Mouse (Mus musculus) MEL (cell line): Measurements from ENCODE around the gene Mid2. TPM values are rescaled to one million over a fixed set of nuclear protein-coding genes. Genes with fewer than 3 reads are reported as not detected.

Experiments used
- DNase-seq: peaks from one replicate; pipeline ENCODE4 v3.0.0; 2011; ENCODE audit warnings: low read depth, low spot score
- H3K27ac ChIP-seq: 2 replicates; pipeline ENCODE4 v1.5.1; 2012; ENCODE audit warnings: low read depth, mild to moderate bottlenecking, control low read depth, low read length, moderate library complexity; ENCODE audit not compliant: control insufficient read depth
- H3K27me3 ChIP-seq, 2 experiments: fragments of 150-350 bp in 1 of 2; sonication (generic) in 1 of 2; 2 replicates each; pipeline ENCODE4 v1.6.1; 2012; ENCODE audit warnings: low read length in 2 of 2, mild to moderate bottlenecking in 2 of 2, improper control_type of control experiment in 1 of 2, moderate library complexity in 1 of 2; ENCODE audit not compliant: insufficient read depth in 2 of 2, control insufficient read depth in 1 of 2
- H3K36me3 ChIP-seq, 2 experiments: 2 replicates each; pipeline ENCODE4 v1.6.1; 2012 to 2014; ENCODE audit warnings: low read length in 2 of 2, improper control_type of control experiment in 1 of 2, inconsistent platforms in 1 of 2, mild to moderate bottlenecking in 1 of 2; ENCODE audit not compliant: insufficient read depth in 2 of 2, control insufficient read depth in 1 of 2
- H3K4me1 ChIP-seq, 2 experiments: fragments of 150-350 bp in 1 of 2; sonication (generic) in 1 of 2; 2 replicates each; pipeline ENCODE4 v1.6.1; 2012; ENCODE audit warnings: low read length in 2 of 2, improper control_type of control experiment in 1 of 2, mild to moderate bottlenecking in 1 of 2; ENCODE audit not compliant: insufficient read depth in 2 of 2, control insufficient read depth in 1 of 2
- H3K4me3 ChIP-seq, 2 experiments: fragments of 150-350 bp in 1 of 2; sonication (generic) in 1 of 2; 2 replicates each; pipeline ENCODE4 v1.5.1; 2012; ENCODE audit warnings: low read depth in 2 of 2, low read length in 2 of 2, mild to moderate bottlenecking in 2 of 2, moderate library complexity in 2 of 2, control low read depth in 1 of 2, improper control_type of control experiment in 1 of 2; ENCODE audit not compliant: control insufficient read depth in 1 of 2, insufficient read depth in 1 of 2
- H3K79me2 ChIP-seq: 2 replicates; pipeline ENCODE4 v1.6.1; 2012; ENCODE audit warnings: mild to moderate bottlenecking, low read length, moderate library complexity; ENCODE audit not compliant: control insufficient read depth, poor library complexity, insufficient read depth
- H3K9ac ChIP-seq: 2 replicates; pipeline ENCODE4 v1.6.1; 2012; ENCODE audit warnings: low read depth, mild to moderate bottlenecking, control low read depth, low read length, moderate library complexity; ENCODE audit not compliant: control insufficient read depth, poor library complexity, severe bottlenecking
- H3K9me3 ChIP-seq: fragments of 150-350 bp; sonication (generic); replicated peaks from 2 replicates; pipeline ENCODE4 v1.6.1; 2012; ENCODE audit warnings: mild to moderate bottlenecking, low read length, improper control_type of control experiment, moderate library complexity; ENCODE audit not compliant: insufficient read depth
- BHLHE40 ChIP-seq: IDR thresholded peaks from 2 replicates; pipeline ENCODE4 v1.6.1; 2012; ENCODE audit warnings: low read depth, mild to moderate bottlenecking, inconsistent platforms, low read length, improper control_type of control experiment, borderline replicate concordance
- CHD1 ChIP-seq: IDR thresholded peaks from 2 replicates; pipeline ENCODE4 v1.6.1; 2012; ENCODE audit warnings: low read depth, mild to moderate bottlenecking, inconsistent platforms, low read length, improper control_type of control experiment
- CTCF ChIP-seq, 3 experiments: IDR thresholded peaks in 2 of 3; conservative IDR thresholded peaks in 1 of 3; 2 replicates each; pipeline ENCODE4 v1.5.1; 2011 to 2012; ENCODE audit warnings: low read length in 3 of 3, low read depth in 2 of 3, mild to moderate bottlenecking in 2 of 3, improper control_type of control experiment in 1 of 3, inconsistent platforms in 1 of 3, mixed read lengths in 1 of 3, moderate library complexity in 1 of 3; ENCODE audit not compliant: control insufficient read depth in 1 of 3, insufficient read depth in 1 of 3, poor library complexity in 1 of 3, severe bottlenecking in 1 of 3
- ELF1 ChIP-seq: IDR thresholded peaks from 2 replicates; pipeline ENCODE4 v1.6.1; 2014; ENCODE audit warnings: low read depth, mild to moderate bottlenecking, inconsistent platforms, low read length, improper control_type of control experiment, moderate library complexity
- EP300 ChIP-seq, 2 experiments: IDR thresholded peaks; 2 replicates each; pipeline ENCODE4 v1.6.1; 2011; ENCODE audit warnings: improper control_type of control experiment in 2 of 2, low read length in 2 of 2, low read depth in 1 of 2, mild to moderate bottlenecking in 1 of 2
- ETS1 ChIP-seq: IDR thresholded peaks from 2 replicates; pipeline ENCODE4 v1.6.1; 2012; ENCODE audit warnings: low read depth, mild to moderate bottlenecking, inconsistent platforms, low read length, improper control_type of control experiment, moderate library complexity
- GABPA ChIP-seq: IDR thresholded peaks from 2 replicates; pipeline ENCODE4 v1.6.1; 2012; ENCODE audit warnings: low read depth, mild to moderate bottlenecking, inconsistent platforms, low read length, improper control_type of control experiment, moderate library complexity
- GATA1 ChIP-seq: IDR thresholded peaks from 2 replicates; pipeline ENCODE4 v1.6.1; 2011; ENCODE audit warnings: low read depth, low read length, improper control_type of control experiment
- HCFC1 ChIP-seq: IDR thresholded peaks from 2 replicates; pipeline ENCODE4 v1.6.1; 2012; ENCODE audit warnings: low read depth, mild to moderate bottlenecking, inconsistent platforms, low read length, improper control_type of control experiment, moderate library complexity
- KAT2A ChIP-seq: conservative IDR thresholded peaks from 2 replicates; pipeline ENCODE4 v1.6.1; 2012; ENCODE audit warnings: low read depth, low read length, improper control_type of control experiment, inconsistent platforms
- MAFK ChIP-seq: IDR thresholded peaks from 2 replicates; pipeline ENCODE4 v1.6.1; 2011; ENCODE audit warnings: low read depth, mild to moderate bottlenecking, low read length, improper control_type of control experiment, borderline replicate concordance
- MAZ ChIP-seq: IDR thresholded peaks from 2 replicates; pipeline ENCODE4 v1.6.1; 2012; ENCODE audit warnings: low read depth, mild to moderate bottlenecking, inconsistent platforms, low read length, improper control_type of control experiment
- MXI1 ChIP-seq: IDR thresholded peaks from 2 replicates; pipeline ENCODE4 v1.6.1; 2011; ENCODE audit warnings: mild to moderate bottlenecking, low read depth, low read length, improper control_type of control experiment
- MYC ChIP-seq: IDR thresholded peaks from 2 replicates; pipeline ENCODE4 v1.6.1; 2011; ENCODE audit warnings: low read depth, mild to moderate bottlenecking, low read length, improper control_type of control experiment, moderate library complexity
- NRF1 ChIP-seq: IDR thresholded peaks from 2 replicates; pipeline ENCODE4 v1.6.1; 2014; ENCODE audit warnings: low read depth, mild to moderate bottlenecking, inconsistent platforms, low read length, improper control_type of control experiment, moderate library complexity; ENCODE audit not compliant: poor library complexity, insufficient read depth, severe bottlenecking
- POLR2A ChIP-seq, 2 experiments: IDR thresholded peaks; 2 replicates each; pipeline ENCODE4 v1.6.1; 2011 to 2012; ENCODE audit warnings: low read length in 2 of 2, mild to moderate bottlenecking in 2 of 2, control low read depth in 1 of 2, improper control_type of control experiment in 1 of 2, low read depth in 1 of 2, moderate library complexity in 1 of 2; ENCODE audit not compliant: control insufficient read depth in 1 of 2, insufficient read depth in 1 of 2, poor library complexity in 1 of 2
- POLR2AphosphoS2 ChIP-seq: IDR thresholded peaks from 2 replicates; pipeline ENCODE4 v1.6.1; 2011; ENCODE audit warnings: low read length, improper control_type of control experiment
- POLR2AphosphoS5 ChIP-seq: IDR thresholded peaks from 2 replicates; pipeline ENCODE4 v1.6.1; 2012; ENCODE audit warnings: low read depth, borderline replicate concordance, mild to moderate bottlenecking, inconsistent platforms, low read length, moderate library complexity, mixed read lengths
- RAD21 ChIP-seq: IDR thresholded peaks from 2 replicates; pipeline ENCODE4 v1.6.1; 2011; ENCODE audit warnings: mild to moderate bottlenecking, low read depth, low read length, improper control_type of control experiment
- TAL1 ChIP-seq: IDR thresholded peaks from 2 replicates; pipeline ENCODE4 v1.6.1; 2012; ENCODE audit warnings: mild to moderate bottlenecking, inconsistent platforms, low read length, moderate library complexity, mixed read lengths
- TBP ChIP-seq: IDR thresholded peaks from 2 replicates; pipeline ENCODE4 v1.8.0; 2011; ENCODE audit warnings: low read depth, low read length, improper control_type of control experiment
- TCF12 ChIP-seq: IDR thresholded peaks from 2 replicates; pipeline ENCODE4 v1.6.1; 2014; ENCODE audit warnings: low read depth, mild to moderate bottlenecking, inconsistent platforms, low read length, improper control_type of control experiment, moderate library complexity
- UBTF ChIP-seq: IDR thresholded peaks from 2 replicates; pipeline ENCODE4 v1.6.1; 2012; ENCODE audit warnings: low read depth, mild to moderate bottlenecking, inconsistent platforms, low read length, improper control_type of control experiment, moderate library complexity, borderline replicate concordance; ENCODE audit not compliant: insufficient read depth
- USF1 ChIP-seq: IDR thresholded peaks from 2 replicates; pipeline ENCODE4 v1.6.1; 2014; ENCODE audit warnings: low read depth, mild to moderate bottlenecking, inconsistent platforms, low read length, improper control_type of control experiment, moderate library complexity
- USF2 ChIP-seq, 2 experiments: IDR thresholded peaks; 2 replicates each; pipeline ENCODE4 v1.6.1; 2011 to 2012; ENCODE audit warnings: improper control_type of control experiment in 2 of 2, low read length in 2 of 2, borderline replicate concordance in 1 of 2, inconsistent platforms in 1 of 2, low read depth in 1 of 2, mild to moderate bottlenecking in 1 of 2; ENCODE audit not compliant: insufficient read depth in 1 of 2
- ZC3H11A ChIP-seq: IDR thresholded peaks from 2 replicates; pipeline ENCODE4 v1.6.1; 2012; ENCODE audit warnings: low read depth, mild to moderate bottlenecking, inconsistent platforms, low read length, improper control_type of control experiment
- ZKSCAN1 ChIP-seq: IDR thresholded peaks from 2 replicates; pipeline ENCODE4 v1.6.1; 2012; ENCODE audit warnings: low read depth, mild to moderate bottlenecking, inconsistent platforms, low read length, improper control_type of control experiment, moderate library complexity
- ZNF384 ChIP-seq: IDR thresholded peaks from 2 replicates; pipeline ENCODE4 v1.6.1; 2012; ENCODE audit warnings: low read depth, mild to moderate bottlenecking, inconsistent platforms, low read length, improper control_type of control experiment
- polyA plus RNA-seq, 2 experiments: library from polyadenylated mRNA; stranded (reverse) in 1 of 2; unstranded in 1 of 2; fragments of >175 nt in 1 of 2; fragments of >200 nt in 1 of 2; gene quantifications; 2 replicates each; pipeline versions ENCODE4 v1.2.1 to v1.2.4; 2012; ENCODE audit warnings: low replicate concordance in 2 of 2, low read depth in 1 of 2; ENCODE audit not compliant: insufficient read length in 2 of 2, insufficient read depth in 1 of 2, missing spikeins in 1 of 2
- total RNA-seq: library from RNA; depleted of rRNA; stranded (reverse); fragments of 300-350 nt; gene quantifications from 2 replicates; pipeline ENCODE4 v1.2.3, GENCODE M21; 2012

The Mid2 gene
- total and polyA plus RNA-seq, 3 experiments, result not detected

DNA sequence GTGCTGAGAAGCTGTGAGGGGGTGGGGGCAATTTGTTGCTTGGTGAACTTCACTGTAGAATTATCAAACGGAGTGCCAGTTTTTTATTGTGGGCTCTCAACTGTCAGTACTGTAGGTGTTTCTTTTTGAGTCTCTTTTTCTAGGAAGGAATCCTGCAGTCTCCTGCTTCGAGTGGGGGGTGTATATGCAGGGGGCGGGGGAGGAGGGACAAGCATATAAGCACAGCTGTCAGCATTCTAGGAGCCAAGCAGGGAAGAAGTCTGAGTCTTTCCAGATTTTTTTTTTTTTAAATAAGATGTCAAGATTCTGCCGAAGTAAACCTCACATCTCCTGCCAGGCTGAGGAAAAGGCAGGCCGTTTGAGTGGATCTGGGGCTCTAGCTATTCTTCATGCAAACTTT lies 78.8 kb downstream of the Mid2 start:
- peaks cover 11 to 15% of the 10 kb centered on the region in 2 experiments for H3K27me3 ChIP-seq
- H3K4me1 ChIP-seq, result no peaks in the 10 kb centered on the region
- H3K9ac ChIP-seq, result no peak overlapping the region
- H3K9me3 ChIP-seq, result no peaks in the 10 kb centered on the region
- no peak for DNase-seq
- no peak overlapping the region for H3K27ac ChIP-seq
- H3K36me3 ChIP-seq, result no peaks in the 10 kb centered on the region
- no peaks in the 10 kb centered on the region for H3K79me2 ChIP-seq
- H3K4me3 ChIP-seq, result no peak overlapping the region
- TF ChIP-seq TCF12, result no peak
- no peak for TF ChIP-seq MYC
- no peak for TF ChIP-seq KAT2A
- no peak for TF ChIP-seq EP300 (IDR thresholded peaks at IDR 0.05; ENCODE audit: low read depth in 1 of 2, low read length in 2 of 2)
- no peak for TF ChIP-seq NRF1
- TF ChIP-seq POLR2AphosphoS5, result no peak
- no peak for TF ChIP-seq ZNF384
- no peak for TF ChIP-seq RAD21
- no peak for TF ChIP-seq ZKSCAN1
- TF ChIP-seq HCFC1, result no peak
- no peak for TF ChIP-seq ELF1
- no peak for TF ChIP-seq GABPA
- no peak for TF ChIP-seq MAFK
- no peak for TF ChIP-seq USF1
- TF ChIP-seq USF2 (IDR thresholded peaks at IDR 0.05; ENCODE audit: borderline replicate concordance in 1 of 2, insufficient read depth in 1 of 2, low read depth in 1 of 2, low read length in 2 of 2), result no peak
- TF ChIP-seq CTCF (IDR thresholded peaks at IDR 0.05 in 2 of 3, conservative IDR thresholded peaks at IDR 0.05 in 1 of 3; ENCODE audit: control insufficient read depth in 1 of 3, insufficient read depth in 1 of 3, low read depth in 2 of 3, low read length in 3 of 3, poor library complexity in 1 of 3, severe bottlenecking in 1 of 3), result no peak
- TF ChIP-seq TBP, result no peak
- no peak for TF ChIP-seq POLR2A (IDR thresholded peaks at IDR 0.05; ENCODE audit: control insufficient read depth in 1 of 2, insufficient read depth in 1 of 2, low read depth in 1 of 2, low read length in 2 of 2, poor library complexity in 1 of 2)
- no peak for TF ChIP-seq MXI1
- TF ChIP-seq BHLHE40, result no peak

DNA sequence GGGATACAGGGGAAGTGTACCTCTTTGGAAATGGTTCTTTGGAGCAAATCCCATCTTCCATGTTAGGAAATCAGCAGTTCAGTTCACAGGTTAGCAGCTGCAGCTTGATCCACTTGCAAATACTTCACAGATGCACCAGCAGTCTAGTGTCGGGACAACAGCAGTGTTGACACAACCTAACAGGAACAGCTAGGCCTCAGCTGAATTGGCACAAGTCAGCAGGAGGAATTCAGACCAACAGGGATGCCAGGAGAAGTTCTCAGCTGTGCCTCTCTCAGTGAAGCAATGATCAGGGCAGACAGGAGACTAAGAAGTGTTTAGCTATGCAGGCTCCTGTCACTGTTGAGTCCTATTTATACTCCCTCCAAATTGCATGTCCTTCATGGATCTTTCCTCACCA lies 105.4 kb downstream of the Mid2 start:
- Histone ChIP-seq H3K27me3 (peaks cover 0 to 2% of the 10 kb centered on the region in 2 experiments), H3K4me1 (no peaks in the 10 kb centered on the region), H3K36me3 (no peaks in the 10 kb centered on the region), H3K4me3 (no peak overlapping the region), H3K9me3 (no peaks in the 10 kb centered on the region), H3K9ac (no peak overlapping the region), H3K79me2 (no peaks in the 10 kb centered on the region), H3K27ac (no peak overlapping the region)
- TF ChIP-seq ZC3H11A, result no peak
- no peak for TF ChIP-seq ELF1
- TF ChIP-seq BHLHE40, result no peak
- TF ChIP-seq POLR2AphosphoS2, result no peak
- no peak for TF ChIP-seq MXI1
- TF ChIP-seq POLR2A (IDR thresholded peaks at IDR 0.05; ENCODE audit: control insufficient read depth in 1 of 2, insufficient read depth in 1 of 2, low read depth in 1 of 2, low read length in 2 of 2, poor library complexity in 1 of 2), result no peak
- TF ChIP-seq GATA1, result no peak
- no peak for TF ChIP-seq KAT2A
- TF ChIP-seq MYC, result no peak
- no peak for TF ChIP-seq MAFK
- no peak for TF ChIP-seq ETS1
- TF ChIP-seq UBTF, result no peak
- no peak for TF ChIP-seq RAD21
- TF ChIP-seq NRF1, result no peak
- no peak for TF ChIP-seq CHD1
- TF ChIP-seq TAL1, result no peak
- no peak for TF ChIP-seq TBP
- no peak for TF ChIP-seq ZKSCAN1
- no peak for TF ChIP-seq ZNF384
- TF ChIP-seq MAZ, result no peak
- DNase-seq, result no peak
